12 mouse cellular contexts compared by ENCODE assay signal in the genomic region with DNA sequence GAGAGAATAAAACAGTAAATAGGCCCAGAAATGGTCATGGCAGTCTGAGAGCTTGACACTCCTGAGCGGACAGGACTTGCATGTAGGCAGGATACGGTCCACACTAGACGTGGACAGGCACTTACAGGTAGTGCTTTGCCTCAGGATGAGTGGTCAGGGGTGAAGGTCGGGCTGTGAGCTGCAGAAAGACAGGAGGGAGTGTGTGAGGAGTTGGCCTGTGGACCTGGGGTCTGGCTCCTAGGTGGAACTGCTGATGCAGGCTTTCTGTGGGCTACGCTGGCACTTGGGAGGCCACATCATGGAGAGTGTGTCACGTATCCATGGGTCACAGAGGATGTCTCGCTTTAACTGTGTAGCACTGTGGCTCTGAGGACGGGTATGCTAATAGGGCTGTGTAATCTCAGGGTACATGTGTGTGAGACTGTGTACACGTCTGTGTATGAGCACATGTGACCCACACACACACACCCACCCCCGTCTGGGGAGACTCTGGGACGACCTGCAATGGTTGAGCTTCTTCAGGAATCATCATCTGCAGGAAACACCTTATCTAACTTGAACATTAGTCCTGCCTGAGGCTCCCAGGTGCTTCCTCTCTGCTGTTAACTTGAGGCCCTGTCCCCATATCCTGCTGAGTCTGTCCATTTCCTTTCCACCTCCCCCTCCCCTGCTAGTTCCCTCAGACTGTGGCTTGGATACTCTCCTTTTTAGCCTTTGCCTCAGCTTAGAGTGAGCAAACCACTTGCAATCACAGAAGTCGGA. TPM values are rescaled to one million over a fixed set of nuclear protein-coding genes. Genes with fewer than 3 reads are reported as not detected.
DNase-seq lines count a peak whose midpoint lies in the region; ATAC-seq and TF ChIP-seq lines count a peak whose summit lies in the region.
"Had no signal": no experiment of that assay in that cellular context is flagged by ENCODE, and none has a peak within 500 bp of the region (broad histone marks: within the 10 kb centered on the region; RNA-seq: fewer than 3 reads in every experiment).

No protein-coding gene starts in this region.

- TF ChIP-seq POLR2A in lung, adult 2 months (IDR thresholded peaks at IDR 0.05; ENCODE audit: borderline replicate concordance, extremely low read depth, low read depth, low read length): no peak

- TF ChIP-seq EP300 in liver, embryonic 14.5 days (IDR thresholded peaks at IDR 0.05; ENCODE audit: low read depth): peak; percentile 36

- no peak overlapping the region for H3K4me3 ChIP-seq in lung, embryonic 15.5 days
- H3K4me3 ChIP-seq in lung, adult 2 months (replicated peaks; ENCODE audit: extremely low read depth, low read depth, low read length): no peak overlapping the region
- H3K4me3 ChIP-seq in liver, embryonic 14.5 days (ENCODE audit: insufficient read depth in 1 of 2, low read depth in 2 of 2, low read length in 2 of 2): no peak overlapping the region
- H3K4me3 ChIP-seq: erythroblast, embryonic 14.5 days; midbrain, embryonic 12.5 days had no signal

- H3K4me1 ChIP-seq in lung, embryonic 15.5 days: no peaks in the 10 kb centered on the region
- H3K4me1 ChIP-seq in lung, adult 2 months (ENCODE audit: control insufficient read depth, insufficient read depth, low read length): no peaks in the 10 kb centered on the region
- H3K4me1 ChIP-seq in liver, embryonic 14.5 days (replicated peaks; ENCODE audit: control insufficient read depth in 2 of 2, insufficient read depth in 2 of 2, low read length in 1 of 2): peaks cover 0 to 15% of the 10 kb centered on the region in 2 experiments; a peak in 2 of 4 replicates
- H3K4me1 ChIP-seq: midbrain, embryonic 12.5 days had no signal

- H3K4me2 ChIP-seq in lung, embryonic 15.5 days: no peak overlapping the region
- H3K4me2 ChIP-seq in liver, embryonic 14.5 days (ENCODE audit: low read depth): no peak overlapping the region
- H3K4me2 ChIP-seq: midbrain, embryonic 12.5 days had no signal

- no peaks in the 10 kb centered on the region for H3K27me3 ChIP-seq in lung, embryonic 15.5 days
- no peaks in the 10 kb centered on the region for H3K27me3 ChIP-seq in liver, embryonic 14.5 days (ENCODE audit: control insufficient read depth, insufficient read depth, low read length)

- H3K36me3 ChIP-seq in lung, embryonic 15.5 days: no peaks in the 10 kb centered on the region
- H3K36me3 ChIP-seq in liver, embryonic 14.5 days (replicated peaks; ENCODE audit: control insufficient read depth, insufficient read depth, low read depth): no peaks in the 10 kb centered on the region
- H3K36me3 ChIP-seq: midbrain, embryonic 12.5 days had no signal

- H3K9ac ChIP-seq in lung, embryonic 15.5 days: no peak overlapping the region
- H3K9ac ChIP-seq in liver, embryonic 14.5 days (replicated peaks): no peak overlapping the region
- H3K9ac ChIP-seq: midbrain, embryonic 12.5 days had no signal

- H3K9me3 ChIP-seq in lung, embryonic 15.5 days: no peaks in the 10 kb centered on the region
- H3K9me3 ChIP-seq in liver, embryonic 14.5 days (ENCODE audit: control insufficient read depth, low read length): no peaks in the 10 kb centered on the region
- H3K9me3 ChIP-seq: midbrain, embryonic 12.5 days had no signal

- WGBS in lung, embryonic 15.5 days: 57% methylated on average over 12 of the region's 12 CpGs
- WGBS in lung, adult 2 months: 56% methylated on average over 12 of the region's 12 CpGs
- 26% methylated on average over 12 of the region's 12 CpGs for WGBS in liver, embryonic 14.5 days (ENCODE audit: insufficient replicate concordance)

- peak; percentile 17 for DNase-seq in embryo, embryonic 10 days (ENCODE audit: low spot score)
- DNase-seq in embryo, embryonic 10.5 days (ENCODE audit: low spot score): no peak
- DNase-seq in lung, adult 2 months: no peak
- DNase-seq in liver, embryonic 14.5 days (ENCODE audit: low read depth in 3 of 3, low spot score in 3 of 3): no peak
- DNase-seq in thymus, postnatal 25 days: peak; percentile 55
- no peak for DNase-seq in testis, postnatal 10 days (ENCODE audit: low spot score)
- DNase-seq in layer of hippocampus, postnatal 36 days: no peak

- TF ChIP-seq CTCF in lung, adult 2 months (IDR thresholded peaks at IDR 0.05; ENCODE audit: insufficient read depth, low read length): no peak
- no peak for TF ChIP-seq CTCF in liver, embryonic 14.5 days (IDR thresholded peaks at IDR 0.05; ENCODE audit: low read depth)

- ATAC-seq in lung, embryonic 15.5 days (ENCODE audit: borderline replicate concordance, extremely low read depth, low FRiP score, low TSS enrichment): peak; percentile 60
- ATAC-seq in liver, embryonic 14.5 days (ENCODE audit: insufficient read depth): peak; percentile 67

- H3K27ac ChIP-seq in lung, embryonic 15.5 days: peak overlapping the region; percentile 66
- no peak overlapping the region for H3K27ac ChIP-seq in liver, embryonic 14.5 days
- H3K27ac ChIP-seq: midbrain, embryonic 12.5 days had no signal

RNA-seq across cellular contexts. Expression of a gene that starts 7.7 kb away (rescaled TPM):
- polyA plus RNA-seq in lung, embryonic 15.5 days (2015; fragmentation: Nextera tagmentation; extraction: Ambion mirVana): 13.0 and 13.1 TPM in 2 replicates
- 5.2 and 6.3 TPM in 2 replicates for polyA plus RNA-seq in lung, adult 2 months (2012; rRNA removed)
- 1.1 and 1.8 TPM in 2 replicates for polyA plus RNA-seq in liver, embryonic 14.5 days (2012; rRNA removed)
- polyA plus RNA-seq in liver, embryonic 14.5 days (2014; fragmentation: Nextera tagmentation; extraction: Ambion mirVana): 1.5 and 1.7 TPM in 2 replicates
- 1 to 10 TPM in 1 of 2 experiments, under 1 TPM in 1; 0.53 to 1.1 TPM for total RNA-seq in layer of hippocampus, postnatal 36 days (2021)

RNA-seq across cellular contexts. Expression of a gene that starts 10.2 kb away (rescaled TPM):
- polyA plus RNA-seq in lung, embryonic 15.5 days (2015; fragmentation: Nextera tagmentation; extraction: Ambion mirVana): not detected in 2 replicates
- polyA plus RNA-seq in lung, adult 2 months (2012; rRNA removed): not detected in 2 replicates
- not detected in 2 replicates for polyA plus RNA-seq in liver, embryonic 14.5 days (2012; rRNA removed)
- polyA plus RNA-seq in liver, embryonic 14.5 days (2014; fragmentation: Nextera tagmentation; extraction: Ambion mirVana): not detected in 2 replicates
- total RNA-seq in layer of hippocampus, postnatal 36 days (2021): not detected
- total RNA-seq: heart, postnatal 10 days; layer of hippocampus, postnatal 10 days had no signal
- polyA plus RNA-seq: erythroblast, embryonic 14.5 days; midbrain, embryonic 12.5 days had no signal

RNA-seq across cellular contexts. Expression of a gene that starts 34.7 kb away (rescaled TPM):
- polyA plus RNA-seq in lung, embryonic 15.5 days (2015; fragmentation: Nextera tagmentation; extraction: Ambion mirVana): 0.18 and 0.41 TPM in 2 replicates
- polyA plus RNA-seq in lung, adult 2 months (2012; rRNA removed): 0.48 and 0.51 TPM in 2 replicates
- 12.4 and 13.2 TPM in 2 replicates for polyA plus RNA-seq in liver, embryonic 14.5 days (2012; rRNA removed)
- 20.0 and 24.4 TPM in 2 replicates for polyA plus RNA-seq in liver, embryonic 14.5 days (2014; fragmentation: Nextera tagmentation; extraction: Ambion mirVana)
- total RNA-seq in layer of hippocampus, postnatal 36 days (2021): under 1 TPM in 1 of 2 experiments, not detected in 1; 0.07 TPM

RNA-seq across cellular contexts. Expression of a gene that starts 58.3 kb away (rescaled TPM):
- polyA plus RNA-seq in lung, embryonic 15.5 days (2015; fragmentation: Nextera tagmentation; extraction: Ambion mirVana): 68.6 and 71.0 TPM in 2 replicates
- 28.9 and 29.3 TPM in 2 replicates for polyA plus RNA-seq in lung, adult 2 months (2012; rRNA removed)
- polyA plus RNA-seq in liver, embryonic 14.5 days (2012; rRNA removed): 23.3 and 29.8 TPM in 2 replicates
- 42.0 and 51.9 TPM in 2 replicates for polyA plus RNA-seq in liver, embryonic 14.5 days (2014; fragmentation: Nextera tagmentation; extraction: Ambion mirVana)
- 100 to 1,000 TPM; 115 to 122 TPM for total RNA-seq in layer of hippocampus, postnatal 36 days (2021)

Comparison
In these comparisons a context has a peak if more than half of its experiments do, and no peak if none do; other contexts are left out.
1. DNase-seq: peak in embryo, embryonic 10 days (single experiment) and thymus, postnatal 25 days (single experiment); none in embryo, embryonic 10.5 days (single experiment), lung, adult 2 months (single experiment), liver, embryonic 14.5 days (0 of 3), testis, postnatal 10 days (single experiment) and layer of hippocampus, postnatal 36 days (0 of 2).